Mouse (Mus musculus): ENCODE results near the gene Tmem239. TPM values are rescaled to one million over a fixed set of nuclear protein-coding genes. Genes with fewer than 3 reads are reported as not detected.

The Tmem239 gene
- polyA plus RNA-seq, 1 experiment = not detected

DNA sequence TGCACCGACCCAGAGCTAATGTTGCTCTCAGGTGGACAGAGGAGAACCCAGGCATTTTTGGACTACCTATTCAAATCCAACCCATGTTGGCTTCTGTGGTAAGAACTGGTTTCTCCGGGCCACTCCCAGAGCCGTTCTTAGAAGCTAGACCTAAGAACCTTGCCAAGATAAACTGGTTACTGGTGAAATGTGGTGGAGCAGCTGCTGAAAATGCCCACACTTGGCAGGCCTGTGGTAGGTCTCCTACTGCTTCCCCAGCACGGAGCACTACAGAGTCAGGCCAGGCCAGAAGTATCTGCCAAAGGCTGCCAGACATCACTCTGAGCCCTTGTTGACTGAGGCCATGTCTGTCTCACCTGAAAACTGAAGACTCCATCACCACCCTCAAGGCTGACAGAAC lies 31.3 kb upstream of the Tmem239 start:
- 80% methylated on average over 4 of the region's 4 CpGs for WGBS
- DNase-seq (ENCODE audit: low read depth in 1 of 2, low spot score in 2 of 2) = no peak
- TF ChIP-seq CTCF (IDR thresholded peaks at IDR 0.05; ENCODE audit: extremely low read depth, insufficient read depth, insufficient read length, insufficient replicate concordance) (no peak), POLR2A (IDR thresholded peaks at IDR 0.05; ENCODE audit: low read depth, low read length) (no peak)
- H3K4me1 ChIP-seq (ENCODE audit: control insufficient read depth, insufficient read depth, insufficient read length) = no peaks in the 10 kb centered on the region
- H3K36me3 ChIP-seq (ENCODE audit: control insufficient read depth, insufficient read depth, low read length) = no peaks in the 10 kb centered on the region
- H3K4me3 ChIP-seq (ENCODE audit: extremely low read depth, insufficient read depth, insufficient read length) = no peak overlapping the region
- H3K27ac ChIP-seq (ENCODE audit: insufficient read depth, low read length) = no peak overlapping the region
- no peaks in the 10 kb centered on the region for H3K27me3 ChIP-seq (ENCODE audit: control insufficient read depth, insufficient read depth, low read length)

- no peak for DNase-seq (ENCODE audit: low read depth in 1 of 2, low spot score in 2 of 2)
- TF ChIP-seq CTCF (IDR thresholded peaks at IDR 0.05; ENCODE audit: extremely low read depth, insufficient read depth, insufficient read length, insufficient replicate concordance) (no peak), POLR2A (IDR thresholded peaks at IDR 0.05; ENCODE audit: low read depth, low read length) (no peak)
- 65% methylated on average over 3 of the region's 3 CpGs for WGBS
These were observed 23.1 kb upstream of the Tmem239 start for GRCm38 (mm10) chr2:130383205-130383604.

GRCm38 (mm10) chr2:130383895-130384294 lies 22.4 kb upstream of the Tmem239 start:
- no peak overlapping the region for H3K4me3 ChIP-seq (ENCODE audit: extremely low read depth, insufficient read depth, insufficient read length)
- no peak overlapping the region for H3K27ac ChIP-seq (ENCODE audit: insufficient read depth, low read length)
- H3K4me1 ChIP-seq (ENCODE audit: control insufficient read depth, insufficient read depth, insufficient read length) = no peaks in the 10 kb centered on the region
- TF ChIP-seq CTCF (IDR thresholded peaks at IDR 0.05; ENCODE audit: extremely low read depth, insufficient read depth, insufficient read length, insufficient replicate concordance) (no peak), POLR2A (IDR thresholded peaks at IDR 0.05; ENCODE audit: low read depth, low read length) (no peak)
- H3K36me3 ChIP-seq (ENCODE audit: control insufficient read depth, insufficient read depth, low read length) = no peaks in the 10 kb centered on the region
- H3K27me3 ChIP-seq (ENCODE audit: control insufficient read depth, insufficient read depth, low read length) = no peaks in the 10 kb centered on the region
- no peak for DNase-seq (ENCODE audit: low read depth in 1 of 2, low spot score in 2 of 2)
- 70% methylated on average over 6 of the region's 6 CpGs for WGBS

More at GRCm38 (mm10) chr2:130383205-130383604, 23.1 kb upstream of the Tmem239 start:
- Histone ChIP-seq H3K27ac (ENCODE audit: insufficient read depth, low read length) (no peak overlapping the region), H3K4me3 (ENCODE audit: extremely low read depth, insufficient read depth, insufficient read length) (no peak overlapping the region), H3K27me3 (ENCODE audit: control insufficient read depth, insufficient read depth, low read length) (no peaks in the 10 kb centered on the region), H3K36me3 (ENCODE audit: control insufficient read depth, insufficient read depth, low read length) (no peaks in the 10 kb centered on the region), H3K4me1 (ENCODE audit: control insufficient read depth, insufficient read depth, insufficient read length) (no peaks in the 10 kb centered on the region)

- no peak for TF ChIP-seq CTCF (IDR thresholded peaks at IDR 0.05; ENCODE audit: extremely low read depth, insufficient read depth, insufficient read length, insufficient replicate concordance)
- TF ChIP-seq POLR2A (IDR thresholded peaks at IDR 0.05; ENCODE audit: low read depth, low read length) = no peak
- no peaks in the 10 kb centered on the region for H3K36me3 ChIP-seq (ENCODE audit: control insufficient read depth, insufficient read depth, low read length)
- no peak for DNase-seq (ENCODE audit: low read depth in 1 of 2, low spot score in 2 of 2)
- 77% methylated on average over 1 of the region's 1 CpGs for WGBS
- no peaks in the 10 kb centered on the region for H3K4me1 ChIP-seq (ENCODE audit: control insufficient read depth, insufficient read depth, insufficient read length)
- no peak overlapping the region for H3K4me3 ChIP-seq (ENCODE audit: extremely low read depth, insufficient read depth, insufficient read length)
- no peaks in the 10 kb centered on the region for H3K27me3 ChIP-seq (ENCODE audit: control insufficient read depth, insufficient read depth, low read length)
- no peak overlapping the region for H3K27ac ChIP-seq (ENCODE audit: insufficient read depth, low read length)
These were observed 20.1 kb upstream of the Tmem239 start for GRCm38 (mm10) chr2:130386212-130386611.

- TF ChIP-seq POLR2A (IDR thresholded peaks at IDR 0.05; ENCODE audit: low read depth, low read length) (no peak), CTCF (IDR thresholded peaks at IDR 0.05; ENCODE audit: extremely low read depth, insufficient read depth, insufficient read length, insufficient replicate concordance) (no peak)
- Histone ChIP-seq H3K4me3 (ENCODE audit: extremely low read depth, insufficient read depth, insufficient read length) (no peak overlapping the region), H3K27me3 (ENCODE audit: control insufficient read depth, insufficient read depth, low read length) (no peaks in the 10 kb centered on the region), H3K4me1 (ENCODE audit: control insufficient read depth, insufficient read depth, insufficient read length) (no peaks in the 10 kb centered on the region), H3K36me3 (ENCODE audit: control insufficient read depth, insufficient read depth, low read length) (no peaks in the 10 kb centered on the region), H3K27ac (ENCODE audit: insufficient read depth, low read length) (no peak overlapping the region)
- DNase-seq (ENCODE audit: low read depth in 1 of 2, low spot score in 2 of 2) = no peak
- 88% methylated on average over 2 of the region's 2 CpGs for WGBS
These were observed 17.5 kb upstream of the Tmem239 start for GRCm38 (mm10) chr2:130388796-130389195.

GRCm38 (mm10) chr2:130390993-130391625 lies 15.2 kb upstream of the Tmem239 start:
- TF ChIP-seq POLR2A (IDR thresholded peaks at IDR 0.05; ENCODE audit: low read depth, low read length) (no peak), CTCF (IDR thresholded peaks at IDR 0.05; ENCODE audit: extremely low read depth, insufficient read depth, insufficient read length, insufficient replicate concordance) (no peak)
- Histone ChIP-seq H3K27ac (ENCODE audit: insufficient read depth, low read length) (no peak overlapping the region), H3K4me3 (ENCODE audit: extremely low read depth, insufficient read depth, insufficient read length) (no peak overlapping the region), H3K27me3 (ENCODE audit: control insufficient read depth, insufficient read depth, low read length) (no peaks in the 10 kb centered on the region), H3K4me1 (ENCODE audit: control insufficient read depth, insufficient read depth, insufficient read length) (no peaks in the 10 kb centered on the region), H3K36me3 (ENCODE audit: control insufficient read depth, insufficient read depth, low read length) (no peaks in the 10 kb centered on the region)
- 54% methylated on average over 11 of the region's 11 CpGs for WGBS
- DNase-seq (ENCODE audit: low read depth in 1 of 2, low spot score in 2 of 2) = no peak

DNA sequence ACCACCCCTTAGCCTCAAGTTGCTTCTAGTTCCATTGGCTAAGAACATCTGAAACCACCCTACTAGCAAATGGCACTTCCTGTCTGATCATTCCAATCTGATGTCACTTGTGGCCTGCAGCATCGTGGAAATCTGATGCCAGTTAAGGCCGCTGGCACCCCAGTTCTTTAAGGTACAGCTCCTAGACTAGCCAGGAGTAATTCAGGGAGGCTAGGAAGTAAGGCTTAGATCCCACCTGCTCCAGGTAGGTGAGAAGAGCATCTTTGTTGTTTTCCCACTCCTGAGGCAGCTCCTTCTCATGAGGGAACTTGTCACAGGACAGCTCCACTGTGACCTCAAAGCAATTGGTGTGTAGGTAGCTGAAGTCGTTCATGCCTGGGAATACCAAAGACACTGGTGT lies 13.4 kb upstream of the Tmem239 start:
- no peak for TF ChIP-seq CTCF (IDR thresholded peaks at IDR 0.05; ENCODE audit: extremely low read depth, insufficient read depth, insufficient read length, insufficient replicate concordance)
- no peak for TF ChIP-seq POLR2A (IDR thresholded peaks at IDR 0.05; ENCODE audit: low read depth, low read length)
- 78% methylated on average over 3 of the region's 3 CpGs for WGBS
- no peak for DNase-seq (ENCODE audit: low read depth in 1 of 2, low spot score in 2 of 2)
- H3K27ac ChIP-seq (ENCODE audit: insufficient read depth, low read length) = no peak overlapping the region
- H3K4me3 ChIP-seq (ENCODE audit: extremely low read depth, insufficient read depth, insufficient read length) = no peak overlapping the region
- no peaks in the 10 kb centered on the region; the same call in 1 of the 2 replicates for H3K4me1 ChIP-seq (ENCODE audit: control insufficient read depth, insufficient read depth, insufficient read length)
- peaks cover 6% of the 10 kb centered on the region; the same call in 1 of the 2 replicates for H3K27me3 ChIP-seq (ENCODE audit: control insufficient read depth, insufficient read depth, low read length)
- no peaks in the 10 kb centered on the region for H3K36me3 ChIP-seq (ENCODE audit: control insufficient read depth, insufficient read depth, low read length)

Measured in spleen, adult 2 months (tissue).